In genomic region chr7:96078511-96078910, GRCm38 (mm10) we compare ENCODE assay signal across 17 mouse cellular contexts.
DNase-seq lines count a peak whose midpoint lies in the region.
"Had no signal": no experiment of that assay in that cellular context is flagged by ENCODE, and none has a peak within 500 bp of the region (broad histone marks: within the 10 kb centered on the region; RNA-seq: fewer than 3 reads in every experiment).

No protein-coding gene starts in this region.

- intact Hi-C loops in left cerebral cortex, postnatal 10 days (cut with DNase I) = no loop called here
- intact Hi-C loops in heart, postnatal 10 days (cut with DNase I) = no loop called here

- DNase-seq in frontal cortex, adult 2 months (ENCODE audit: extremely low spot score in 1 of 2, low spot score in 1 of 2) = peak; percentile 19 to 60
- no peak for DNase-seq in frontal cortex, postnatal 25 days (ENCODE audit: low spot score in 2 of 2)
- DNase-seq in left cerebral cortex, adult 11 months (ENCODE audit: low spot score) = peak; percentile 25
- DNase-seq in left cerebral cortex, postnatal 10 days (ENCODE audit: extremely low spot score in 1 of 2, low spot score in 2 of 2) = no peak
- peak; percentile 11 to 25 for DNase-seq in right cerebral cortex, adult 2 months (ENCODE audit: low spot score in 2 of 2)
- DNase-seq in right cerebral cortex, postnatal 25 days = no peak
- DNase-seq in kidney, postnatal 10 days = no peak
- DNase-seq in heart, postnatal 10 days = no peak
- DNase-seq: adrenal gland, postnatal 14 days; cerebellum, adult 18-20 months; cerebellum, postnatal 10 days; gastrocnemius, adult 2 months; heart, adult 2 months; kidney, adult 9 months; kidney, postnatal 14 days; lung, postnatal 36 days; thymus, postnatal 14 days had no signal

Comparison
In these comparisons a context has a peak if more than half of its experiments do, and no peak if none do; other contexts are left out.
1. DNase-seq: peak in frontal cortex, adult 2 months (2 of 2), left cerebral cortex, adult 11 months (single experiment) and right cerebral cortex, adult 2 months (2 of 2); none in frontal cortex, postnatal 25 days (0 of 2), left cerebral cortex, postnatal 10 days (0 of 2), right cerebral cortex, postnatal 25 days (single experiment), kidney, postnatal 10 days (single experiment) and heart, postnatal 10 days (0 of 2).